Mouse (Mus musculus): Measurements from ENCODE around the gene Nosip.

DNA sequence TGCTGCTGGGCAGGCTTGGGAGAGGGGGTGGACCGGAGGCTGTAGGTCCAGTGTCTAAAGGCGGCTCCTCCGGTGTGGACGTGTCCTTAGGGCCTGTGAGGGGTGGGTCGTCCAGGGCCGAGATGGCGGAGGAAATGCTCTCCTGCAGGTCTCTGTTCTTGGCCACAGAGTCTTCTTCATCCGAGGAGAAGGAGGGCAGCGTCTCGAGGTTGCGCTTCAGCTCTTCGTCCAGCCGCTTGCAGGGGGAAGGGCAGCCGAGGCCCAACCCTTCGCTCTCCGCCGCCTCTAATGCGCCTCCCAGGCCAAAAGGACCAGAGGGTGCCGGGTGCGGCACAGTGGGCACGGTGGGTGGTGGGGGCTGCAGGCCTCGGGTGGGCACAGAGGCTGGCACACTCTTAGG lies 16.5 kb upstream of the Nosip start:
- no peak for TF ChIP-seq HCFC1 (IDR thresholded peaks at IDR 0.05; ENCODE audit: borderline replicate concordance, insufficient read depth, low read length)
- no peak for TF ChIP-seq MAFK (IDR thresholded peaks at IDR 0.05; ENCODE audit: insufficient read depth, low read depth, low read length)
- no peak for TF ChIP-seq ZC3H11A (IDR thresholded peaks at IDR 0.05; ENCODE audit: borderline replicate concordance, low read depth, low read length)
- TF ChIP-seq CHD2 (IDR thresholded peaks at IDR 0.05; ENCODE audit: low read depth, low read length) = no peak

Data from ES-E14 (cell line).